Mouse (Mus musculus) kidney, embryonic 15.5 days (tissue): ENCODE results near the gene Khk. TPM values are rescaled to one million over a fixed set of nuclear protein-coding genes. Genes with fewer than 3 reads are reported as not detected.

ENCODE experiments used
- ATAC-seq: fragments of 200-750 bp; cut with Nextera tagmentation; replicated peaks from 2 replicates; pipeline ENCODE4 v1.8.0; 2017; ENCODE audit warnings: moderate TSS enrichment; ENCODE audit not compliant: low FRiP score
- H3K27ac ChIP-seq: fragments of 300-500 bp; sonication (generic); 2 replicates; pipeline ENCODE4 v1.5.1; 2015; ENCODE audit warnings: mild to moderate bottlenecking, inconsistent platforms
- H3K27me3 ChIP-seq: fragments of 300-500 bp; sonication (generic); 2 replicates; pipeline ENCODE4 v1.6.1; 2015; ENCODE audit warnings: inconsistent platforms
- H3K36me3 ChIP-seq: fragments of 300-500 bp; sonication (generic); 2 replicates; pipeline ENCODE4 v1.6.1; 2015; ENCODE audit warnings: inconsistent platforms
- H3K4me1 ChIP-seq: fragments of 300-500 bp; sonication (generic); 2 replicates; pipeline ENCODE4 v1.6.1; 2015; ENCODE audit warnings: inconsistent platforms
- H3K4me2 ChIP-seq: fragments of 300-500 bp; sonication (generic); 2 replicates; pipeline ENCODE4 v1.6.1; 2015; ENCODE audit warnings: moderate library complexity, mild to moderate bottlenecking, inconsistent platforms
- H3K4me3 ChIP-seq: fragments of 300-500 bp; sonication (generic); replicated peaks from 2 replicates; pipeline ENCODE4 v1.5.1; 2015; ENCODE audit warnings: mild to moderate bottlenecking, inconsistent platforms
- H3K9ac ChIP-seq: fragments of 300-500 bp; sonication (generic); 2 replicates; pipeline ENCODE4 v1.6.1; 2015; ENCODE audit warnings: mild to moderate bottlenecking, inconsistent platforms
- H3K9me3 ChIP-seq: fragments of 300-500 bp; sonication (generic); replicated peaks from 2 replicates; pipeline ENCODE4 v1.6.1; 2016; ENCODE audit warnings: inconsistent platforms
- WGBS: fragments of 180-500 bp; shearing (Covaris S2); methylation state at CpG from one replicate; pipeline ENCODE4 v1.1.7; 2015; ENCODE audit warnings: mixed read lengths; 5-methylcytosine and 5-hydroxymethylcytosine counted together
- polyA plus RNA-seq: library from polyadenylated mRNA; unstranded; fragments of >200 nt; fragmentation: Nextera tagmentation; extraction: Ambion mirVana; gene quantifications from 2 replicates; pipeline ENCODE4 v1.2.1, GENCODE M21; 2015

The Khk gene
- polyA plus RNA-seq, 1 experiment from 2014 or later, result 29.7 TPM

DNA sequence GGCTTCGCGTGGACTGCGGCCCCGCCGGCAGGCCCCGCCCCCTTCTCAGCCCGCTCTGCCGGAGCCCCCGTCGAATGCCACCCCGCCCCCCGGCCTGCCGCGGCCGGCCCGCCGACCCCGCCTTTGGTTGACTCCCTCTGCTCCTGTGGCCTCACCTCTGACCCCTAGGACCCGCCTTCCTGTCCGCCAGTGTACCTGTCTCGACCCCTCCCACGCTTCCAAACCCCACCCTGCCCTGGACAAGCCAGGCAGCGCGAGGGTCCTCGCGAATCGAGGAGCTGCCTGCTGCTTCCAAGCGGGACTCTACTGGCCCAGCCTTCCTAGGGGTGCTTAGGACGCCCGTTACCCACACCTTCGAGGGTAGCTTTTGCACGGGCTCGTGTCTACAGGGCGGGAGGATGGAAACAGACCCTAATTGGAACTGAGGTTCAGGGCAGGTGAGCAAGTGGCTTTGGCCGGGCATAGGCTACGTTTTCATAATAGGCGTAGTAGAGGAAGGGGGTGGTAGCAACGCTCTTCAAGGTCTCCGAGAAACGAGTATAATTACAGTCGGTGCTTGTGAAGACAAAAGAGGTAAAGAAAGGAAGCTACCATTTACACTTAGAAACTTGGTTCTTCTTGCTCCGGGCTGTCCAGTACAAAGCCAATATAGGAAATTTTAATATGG lies 32.0 kb upstream of the Khk start:
- Histone ChIP-seq H3K4me3 (peak overlapping the region; percentile 89), H3K36me3 (peaks cover 36% of the 10 kb centered on the region), H3K4me2 (peak overlapping the region; percentile 80), H3K9me3 (no peaks in the 10 kb centered on the region), H3K27me3 (no peaks in the 10 kb centered on the region), H3K27ac (peak overlapping the region; percentile 98), H3K4me1 (peaks cover 28% of the 10 kb centered on the region), H3K9ac (peak overlapping the region; percentile 59)
- peak; percentile 30 for ATAC-seq
- WGBS, result under 1% methylated on average over 42 of the region's 42 CpGs

DNA sequence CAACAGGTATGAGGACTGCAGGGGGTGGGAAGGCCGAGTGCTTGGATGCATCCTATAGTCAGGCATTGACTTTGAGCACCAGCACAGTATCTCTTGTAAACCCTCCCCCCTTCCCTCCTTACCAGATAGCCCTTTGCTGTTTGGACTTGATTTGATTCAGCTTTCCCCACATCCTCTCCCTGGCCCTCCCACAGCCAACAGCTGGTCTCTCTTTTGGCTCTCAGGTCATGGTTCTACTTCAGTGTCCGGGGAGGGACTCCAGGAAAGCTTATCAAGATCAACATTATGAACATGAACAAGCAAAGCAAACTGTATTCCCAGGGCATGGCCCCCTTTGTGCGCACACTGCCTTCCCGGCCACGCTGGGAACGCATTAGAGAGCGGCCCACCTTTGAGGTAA lies 30.9 kb upstream of the Khk start:
- H3K27ac ChIP-seq, result peak overlapping the region; percentile 98
- no peak for ATAC-seq
- H3K4me1 ChIP-seq, result peaks cover 28% of the 10 kb centered on the region
- no peaks in the 10 kb centered on the region for H3K9me3 ChIP-seq
- no peaks in the 10 kb centered on the region for H3K27me3 ChIP-seq
- 61% methylated on average over 7 of the region's 7 CpGs for WGBS
- peaks cover 48% of the 10 kb centered on the region for H3K36me3 ChIP-seq
- peak overlapping the region; percentile 29 for H3K9ac ChIP-seq
- H3K4me3 ChIP-seq, result peak overlapping the region; percentile 89
- H3K4me2 ChIP-seq, result peak overlapping the region; percentile 80

DNA sequence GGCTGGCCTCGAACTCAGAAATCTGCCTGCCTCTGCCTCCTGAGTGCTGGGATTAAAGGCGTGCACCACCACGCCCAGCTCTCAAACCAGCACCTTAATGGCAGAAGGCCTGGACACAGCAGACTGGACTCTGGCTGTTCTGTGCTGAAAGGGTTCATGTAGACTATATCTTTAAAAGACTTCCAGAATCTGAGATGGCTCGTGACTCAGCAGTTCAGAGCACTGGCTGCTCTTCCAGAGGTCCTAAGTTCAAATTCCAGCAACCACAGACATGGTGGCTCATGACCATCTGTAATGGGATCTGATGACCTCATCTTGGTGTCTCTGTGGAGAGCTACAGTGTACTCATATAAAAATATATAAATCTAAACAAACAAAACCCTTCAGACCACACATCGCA lies 19.4 kb upstream of the Khk start:
- no peak overlapping the region for H3K27ac ChIP-seq
- no peaks in the 10 kb centered on the region for H3K9me3 ChIP-seq
- H3K4me1 ChIP-seq, result peaks cover 26% of the 10 kb centered on the region
- H3K4me3 ChIP-seq, result no peak overlapping the region
- peaks cover 86% of the 10 kb centered on the region for H3K36me3 ChIP-seq
- WGBS, result 87% methylated on average over 5 of the region's 5 CpGs
- no peaks in the 10 kb centered on the region for H3K27me3 ChIP-seq
- ATAC-seq, result no peak
- H3K4me2 ChIP-seq, result no peak overlapping the region
- H3K9ac ChIP-seq, result no peak overlapping the region

DNA sequence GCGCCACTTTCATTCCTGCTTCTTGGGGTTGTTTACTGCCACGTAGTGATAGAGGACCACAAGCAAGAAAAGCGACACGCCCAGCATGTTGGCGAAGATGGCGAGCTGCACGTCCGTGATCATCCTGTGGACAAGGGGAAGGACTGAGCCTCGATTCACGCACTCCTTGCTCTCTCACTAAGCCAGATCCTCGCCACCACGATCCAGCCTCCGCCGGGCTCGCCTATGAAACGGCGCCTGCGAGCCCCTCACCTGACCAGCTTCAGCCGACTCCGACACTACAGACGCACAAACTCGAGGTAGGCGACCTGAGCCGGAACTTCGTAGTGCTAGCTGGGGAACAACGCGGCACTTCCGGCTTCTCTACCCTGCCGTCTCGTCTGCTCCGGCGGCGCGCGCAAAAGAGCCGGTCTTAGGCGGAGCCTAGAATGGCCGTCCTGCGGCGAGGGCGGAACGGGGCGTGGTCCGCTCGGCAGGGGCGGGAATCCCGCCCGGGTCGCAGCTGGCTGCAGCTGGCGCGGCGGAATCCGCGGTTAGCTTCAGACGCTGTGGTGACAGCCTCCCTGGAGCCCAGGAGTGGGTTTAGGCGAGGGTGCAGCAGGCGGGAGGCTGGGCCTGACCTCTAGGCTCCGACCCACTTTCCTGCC lies 13.7 kb upstream of the Khk start, which contains the start of gene Ost4:
TSS of gene Ost4 (minus strand) at position 376 of the 647 bp plus-strand sequence.
- H3K4me2 ChIP-seq, result peak within 1 kb of the TSS; percentile 94
- peak within 1 kb of the TSS; percentile 74 for H3K4me3 ChIP-seq
- H3K27ac ChIP-seq, result peak within 1 kb of the TSS; percentile 95
- H3K9ac ChIP-seq, result peak within 1 kb of the TSS; percentile 83
- H3K4me1 ChIP-seq, result peaks cover 70% of the 10 kb centered on the region
- peak; percentile 94 for ATAC-seq
- H3K27me3 ChIP-seq, result no peaks in the 10 kb centered on the region
- under 1% methylated on average over 57 of the region's 58 CpGs for WGBS
- no peaks in the 10 kb centered on the region for H3K9me3 ChIP-seq
- H3K36me3 ChIP-seq, result peaks cover 36% of the 10 kb centered on the region

DNA sequence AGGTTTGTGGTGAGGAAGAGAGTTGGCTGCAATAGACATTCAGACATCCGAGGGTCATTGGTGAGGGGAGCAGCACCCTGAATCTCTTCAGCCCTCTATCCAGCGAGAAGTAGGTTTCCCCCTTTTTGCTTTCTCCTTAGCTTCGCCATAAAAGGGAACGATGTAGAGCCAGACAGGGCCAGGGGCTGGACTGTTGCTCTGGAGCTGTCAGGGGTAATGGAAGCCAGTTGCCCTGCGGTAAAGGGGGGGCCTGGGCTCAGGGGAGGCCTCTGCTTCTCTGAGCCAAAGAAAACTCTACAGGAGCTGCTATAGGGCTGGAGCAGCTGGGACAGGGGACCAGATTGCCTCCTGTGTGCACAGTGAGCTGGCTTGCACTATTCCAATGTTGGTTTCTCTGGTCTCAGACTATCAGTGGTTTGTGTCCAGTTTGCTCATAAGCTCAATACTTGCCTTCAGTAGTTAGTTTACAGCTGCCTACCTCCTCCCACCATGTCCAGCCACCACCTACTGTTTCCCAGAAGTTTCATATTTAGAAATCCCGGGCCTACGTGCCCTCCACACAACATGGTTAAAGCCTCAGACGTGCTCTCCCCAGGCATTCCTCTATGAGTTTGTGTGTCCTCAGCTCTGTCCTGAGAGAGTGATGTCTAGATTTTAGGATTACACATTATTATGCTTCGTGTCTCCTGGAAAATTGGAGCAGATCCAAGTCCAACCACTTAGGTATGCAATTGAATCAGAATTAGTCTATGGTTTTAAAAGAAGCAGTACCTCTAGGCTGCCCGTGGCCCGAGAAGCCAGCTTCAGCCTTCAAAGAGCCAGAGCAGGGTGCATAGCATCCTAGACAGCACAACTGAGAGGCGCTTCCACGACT lies 12.6 kb upstream of the Khk start:
- H3K4me1 ChIP-seq, result peaks cover 78% of the 10 kb centered on the region
- peak overlapping the region; percentile 94 for H3K4me2 ChIP-seq
- 28% methylated on average over 13 of the region's 13 CpGs for WGBS
- H3K27ac ChIP-seq, result peak overlapping the region; percentile 95
- peaks cover 25% of the 10 kb centered on the region for H3K36me3 ChIP-seq
- peak overlapping the region; percentile 74 for H3K4me3 ChIP-seq
- ATAC-seq, result peak; percentile 24
- peak overlapping the region; percentile 83 for H3K9ac ChIP-seq
- H3K27me3 ChIP-seq, result no peaks in the 10 kb centered on the region
- no peaks in the 10 kb centered on the region for H3K9me3 ChIP-seq

DNA sequence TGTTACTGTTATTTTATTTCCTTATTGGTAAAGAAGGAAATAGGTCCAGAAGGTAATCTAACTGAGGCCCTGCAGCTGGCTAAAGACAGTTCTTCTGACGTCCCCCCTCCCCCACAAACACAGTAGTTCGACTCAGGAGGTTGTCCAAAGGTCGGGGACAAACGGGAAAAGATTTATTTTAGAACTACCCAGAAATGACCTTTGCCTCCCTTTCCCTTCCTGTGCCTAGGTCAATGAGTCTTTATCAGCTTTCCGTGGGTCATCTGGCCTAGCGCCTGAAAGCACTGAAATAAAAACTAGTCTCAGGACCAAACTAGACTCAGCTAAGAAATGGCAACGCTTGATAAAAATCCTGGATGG lies 12.0 kb upstream of the Khk start:
- Histone ChIP-seq H3K4me2 (peak overlapping the region; percentile 94), H3K4me3 (no peak overlapping the region), H3K9me3 (no peaks in the 10 kb centered on the region), H3K27me3 (no peaks in the 10 kb centered on the region), H3K27ac (peak overlapping the region; percentile 95), H3K9ac (no peak overlapping the region), H3K4me1 (peaks cover 84% of the 10 kb centered on the region), H3K36me3 (peaks cover 19% of the 10 kb centered on the region)
- 14% methylated on average over 7 of the region's 7 CpGs for WGBS
- ATAC-seq, result no peak

DNA sequence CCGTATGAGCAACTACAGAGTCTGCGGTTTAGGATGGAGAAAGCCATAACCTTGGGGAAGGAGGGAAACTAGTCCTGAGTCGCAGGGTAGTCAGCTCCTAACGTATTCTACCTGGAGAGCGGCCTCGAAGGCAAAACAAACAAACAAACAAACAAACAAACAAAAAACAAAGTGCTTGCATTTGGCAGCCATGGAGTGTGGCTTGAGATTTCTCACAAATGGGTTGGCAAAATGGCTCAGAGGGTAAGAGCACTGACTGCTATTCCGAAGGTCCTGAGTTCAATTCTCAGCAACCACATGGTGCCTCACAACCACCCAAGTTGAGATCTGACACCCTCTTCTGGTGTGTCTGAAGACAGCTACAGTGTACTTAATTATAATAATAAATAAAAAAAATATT lies 11.4 kb upstream of the Khk start:
- Histone ChIP-seq H3K4me1 (peaks cover 90% of the 10 kb centered on the region), H3K27ac (peak overlapping the region; percentile 95), H3K9me3 (no peaks in the 10 kb centered on the region), H3K36me3 (peaks cover 13% of the 10 kb centered on the region), H3K27me3 (no peaks in the 10 kb centered on the region), H3K4me3 (no peak overlapping the region), H3K4me2 (peak overlapping the region; percentile 94; the same call in 1 of the 2 replicates), H3K9ac (no peak overlapping the region)
- WGBS, result 74% methylated on average over 7 of the region's 7 CpGs
- no peak for ATAC-seq

DNA sequence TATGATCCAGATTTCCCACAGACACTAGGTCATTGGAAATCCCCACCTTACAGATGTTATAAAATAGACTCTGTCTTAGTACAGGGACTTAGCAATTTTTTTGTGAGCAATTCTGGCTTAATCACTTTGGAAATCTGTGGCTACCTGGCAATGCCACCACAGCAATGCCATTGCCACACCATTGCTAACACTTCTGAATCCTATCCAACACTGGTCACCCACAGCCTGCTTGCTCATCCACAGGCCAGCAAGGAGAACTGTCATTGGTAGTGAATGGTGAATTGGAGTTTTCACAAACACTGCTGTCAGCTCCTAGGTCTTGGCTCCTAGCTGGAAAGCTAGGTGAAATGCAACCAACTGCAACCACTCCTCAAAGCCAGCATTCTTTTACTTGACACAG lies 10.8 kb upstream of the Khk start:
- peak overlapping the region; percentile 95 for H3K27ac ChIP-seq
- peaks cover 90% of the 10 kb centered on the region for H3K4me1 ChIP-seq
- no peak overlapping the region for H3K4me2 ChIP-seq
- no peak overlapping the region for H3K4me3 ChIP-seq
- no peak for ATAC-seq
- no peaks in the 10 kb centered on the region for H3K27me3 ChIP-seq
- H3K36me3 ChIP-seq, result peaks cover 7% of the 10 kb centered on the region
- H3K9ac ChIP-seq, result no peak overlapping the region
- H3K9me3 ChIP-seq, result no peaks in the 10 kb centered on the region

DNA sequence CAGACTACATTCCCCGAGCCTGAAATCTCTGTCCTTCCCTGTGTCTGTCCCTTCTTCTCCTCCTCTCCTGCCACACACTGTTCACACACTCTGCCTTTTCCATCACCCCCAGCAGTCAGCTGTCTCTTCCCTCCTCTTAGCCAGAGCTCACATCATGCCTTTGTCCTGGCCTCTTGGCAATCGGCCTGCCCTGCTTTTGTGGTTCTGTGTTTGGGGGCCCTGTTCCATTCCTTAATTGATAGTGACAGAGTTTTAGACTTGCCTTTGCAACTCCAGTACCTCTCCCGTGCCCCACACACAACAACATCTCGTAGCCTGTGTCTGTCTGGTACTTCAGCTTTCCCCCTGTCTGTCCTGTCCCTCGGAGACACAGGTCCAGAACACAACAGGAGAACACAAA lies 9.1 kb upstream of the Khk start:
- H3K9me3 ChIP-seq, result no peaks in the 10 kb centered on the region
- H3K27me3 ChIP-seq, result no peaks in the 10 kb centered on the region
- peaks cover 89% of the 10 kb centered on the region for H3K4me1 ChIP-seq
- no peak overlapping the region for H3K9ac ChIP-seq
- ATAC-seq, result no peak
- no peak overlapping the region for H3K4me3 ChIP-seq
- peak overlapping the region; percentile 96 for H3K27ac ChIP-seq
- 59% methylated on average over 5 of the region's 5 CpGs for WGBS
- H3K36me3 ChIP-seq, result peaks cover 5% of the 10 kb centered on the region
- no peak overlapping the region; the same call in 1 of the 2 replicates for H3K4me2 ChIP-seq

DNA sequence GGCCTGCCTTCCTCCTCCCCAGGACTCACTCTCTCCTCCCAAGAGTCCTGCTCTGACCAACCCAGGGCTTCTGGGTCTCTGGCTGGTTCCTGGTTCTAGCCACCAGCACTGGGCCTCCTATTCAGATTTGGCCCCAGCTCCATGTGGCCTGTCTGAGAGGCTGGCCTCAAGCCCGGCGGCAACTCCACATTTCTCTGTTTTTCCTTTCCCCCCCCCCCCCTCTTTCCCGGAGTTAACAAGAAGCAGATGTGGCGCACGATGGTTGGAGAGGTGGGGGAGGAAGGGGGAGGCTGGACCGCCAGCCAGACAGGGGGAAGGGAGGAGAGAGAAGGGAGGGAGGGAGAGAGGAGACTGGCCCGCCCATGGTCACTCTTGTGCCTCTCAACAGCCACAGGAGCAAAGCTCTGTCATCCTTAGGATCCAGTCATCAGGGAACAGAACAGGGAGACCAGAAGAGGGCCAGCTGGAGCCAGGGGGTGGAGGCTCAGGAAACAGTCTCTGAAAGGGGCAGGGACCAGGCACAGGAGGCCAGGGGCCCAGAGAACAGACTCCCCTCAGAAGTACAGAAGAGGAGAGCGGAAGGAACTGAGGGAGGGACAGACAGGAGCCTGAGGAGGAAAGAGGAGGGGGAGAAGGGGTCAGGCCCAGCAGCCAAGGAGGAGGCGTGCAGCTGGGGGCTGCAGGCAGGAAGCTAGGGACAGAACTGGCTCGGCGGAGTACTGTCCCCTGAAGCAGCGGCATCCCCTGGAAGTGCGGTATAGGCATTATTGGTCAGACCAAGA lies 8.0 kb upstream of the Khk start, which contains the start of gene Emilin1:
TSS of gene Emilin1 (plus strand) at position 343 of the 782 bp plus-strand sequence.
- peak; percentile 78 for ATAC-seq
- peaks cover 96% of the 10 kb centered on the region for H3K4me1 ChIP-seq

DNA sequence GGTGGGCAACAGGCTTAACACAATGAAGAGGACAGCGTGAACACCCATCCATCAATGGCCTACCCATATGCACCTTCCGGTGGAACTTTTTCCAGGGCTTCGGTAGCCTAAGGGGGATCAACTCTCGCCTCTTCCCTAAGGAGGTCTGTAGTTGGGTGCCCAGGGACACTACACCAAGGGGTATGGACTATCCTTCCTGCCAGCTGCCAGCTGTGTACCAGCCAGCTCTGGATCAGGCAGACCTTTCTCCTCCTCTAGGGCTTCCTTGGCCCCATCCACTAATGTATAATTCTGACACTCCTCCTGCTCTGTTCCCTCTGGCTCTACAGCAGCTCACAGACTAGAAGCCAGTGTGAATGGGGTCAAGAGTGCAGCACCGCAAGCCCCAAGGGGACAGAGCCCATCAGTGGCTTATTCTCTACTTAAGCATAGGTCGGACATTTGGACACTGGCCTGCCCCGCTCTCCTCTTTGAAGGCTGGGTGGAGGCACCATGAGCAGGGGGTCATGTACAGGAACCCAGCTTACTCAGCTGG lies 7.1 kb upstream of the Khk start:
- Histone ChIP-seq H3K4me3 (peak overlapping the region; percentile 56), H3K9me3 (no peaks in the 10 kb centered on the region), H3K36me3 (peaks cover 25% of the 10 kb centered on the region), H3K4me1 (peaks cover 91% of the 10 kb centered on the region), H3K27me3 (no peaks in the 10 kb centered on the region), H3K9ac (peak overlapping the region; percentile 64), H3K4me2 (peak overlapping the region; percentile 62), H3K27ac (peak overlapping the region; percentile 96)
- WGBS, result 29% methylated on average over 7 of the region's 7 CpGs
- no peak for ATAC-seq

More for the DNA sequence above, 8.0 kb upstream of the Khk start, which contains the start of gene Emilin1:
- WGBS, result 6% methylated on average over 12 of the region's 13 CpGs
- H3K4me2 ChIP-seq, result peak within 1 kb of the TSS; percentile 62
- H3K9me3 ChIP-seq, result no peaks in the 10 kb centered on the region
- H3K36me3 ChIP-seq, result peaks cover 16% of the 10 kb centered on the region
- H3K9ac ChIP-seq, result peak within 1 kb of the TSS; percentile 64
- no peaks in the 10 kb centered on the region for H3K27me3 ChIP-seq
- peak within 1 kb of the TSS; percentile 56 for H3K4me3 ChIP-seq
- H3K27ac ChIP-seq, result peak within 1 kb of the TSS; percentile 96
